Mouse (Mus musculus): ENCODE data around the gene Tmem135.
"Not testable (repeated sequence)": the region's sequence is repeated elsewhere in the genome, so short reads cannot be mapped to it uniquely, and the experiment has no call there.

The Tmem135 gene

DNA sequence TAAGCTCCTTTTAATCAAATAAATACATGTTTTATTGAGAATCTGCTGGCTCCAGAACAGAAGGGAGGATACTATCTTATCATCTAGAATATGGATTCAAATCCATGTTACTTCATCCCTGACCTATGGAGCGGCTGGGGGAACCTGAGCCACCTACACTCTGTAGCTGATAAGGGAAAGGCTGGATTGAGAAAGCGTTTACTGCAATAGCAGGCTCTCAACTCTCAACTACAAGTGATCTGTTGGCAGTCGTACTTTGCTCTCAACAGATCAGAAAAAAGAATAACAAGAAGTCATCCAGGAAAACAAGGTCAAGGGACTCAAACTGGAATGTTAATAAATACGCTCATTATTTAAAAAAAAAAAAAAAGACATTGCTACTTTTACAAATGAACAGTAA, 77.3 kb downstream of the Tmem135 start:
- no peak for DNase-seq (ENCODE audit: low read depth, low spot score)

DNA sequence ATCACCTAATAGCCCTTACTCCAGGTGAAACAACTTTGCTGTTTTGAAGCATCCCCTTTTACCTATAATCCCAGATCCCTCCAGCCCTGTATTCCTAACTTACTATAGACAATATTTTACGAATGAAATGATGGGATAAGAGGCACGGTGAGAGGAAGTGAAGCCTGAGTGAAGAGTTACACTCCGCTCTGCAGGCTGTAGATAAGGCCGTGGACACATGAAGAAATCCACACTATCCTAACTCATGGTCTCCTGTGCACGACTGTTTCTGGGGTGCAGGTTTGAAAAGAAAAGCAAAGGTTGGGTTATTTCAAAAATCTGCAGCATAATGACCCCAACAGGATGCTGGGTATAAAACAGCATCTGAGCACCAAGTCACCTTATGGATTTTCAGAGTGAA, 77.8 kb downstream of the Tmem135 start:
- no peak for DNase-seq (ENCODE audit: low read depth, low spot score)

DNA sequence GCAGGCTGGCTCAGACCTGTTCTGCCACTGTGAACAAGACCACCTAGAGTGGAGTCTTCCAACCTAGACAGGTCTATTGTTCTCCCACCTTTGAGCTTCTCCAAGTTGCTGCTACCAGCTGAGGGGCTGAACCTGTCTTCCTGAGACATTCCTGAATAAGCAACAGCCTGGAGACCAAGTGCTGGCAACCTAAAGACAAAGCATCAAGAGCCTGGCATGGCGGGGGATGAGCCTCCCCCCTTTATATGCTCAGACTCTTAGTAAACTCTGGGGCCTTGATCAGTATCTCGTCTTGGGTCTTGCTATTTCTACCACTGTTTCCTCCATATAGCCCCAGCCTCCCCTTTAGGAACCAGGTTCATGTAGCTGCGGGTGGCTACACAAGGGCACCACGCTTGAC, 81.3 kb downstream of the Tmem135 start:
- not testable (repeated sequence) for DNase-seq (ENCODE audit: low read depth, low spot score)

- DNase-seq (ENCODE audit: low read depth, low spot score), result no peak
Measured at GRCm38 (mm10) chr7:89319351-89319750, 84.7 kb downstream of the Tmem135 start.

DNA sequence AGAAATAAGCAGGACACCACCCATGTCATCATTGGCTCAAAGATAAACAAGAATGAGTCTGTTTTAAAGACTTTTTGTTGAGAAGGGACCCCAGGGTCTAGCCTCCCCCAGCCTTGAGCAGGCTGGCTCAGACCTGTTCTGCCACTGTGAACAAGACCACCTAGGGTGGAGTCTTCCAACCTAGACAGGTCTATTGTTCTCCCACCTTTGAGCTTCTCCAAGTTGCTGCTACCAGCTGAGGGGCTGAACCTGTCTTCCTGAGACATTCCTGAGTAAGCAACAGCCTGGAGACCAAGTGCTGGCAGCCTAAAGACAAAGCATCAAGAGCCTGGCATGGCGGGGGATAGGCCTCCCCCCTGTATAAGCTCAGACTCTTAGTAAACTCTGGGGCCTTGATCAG, 86.9 kb downstream of the Tmem135 start:
- not testable (repeated sequence) for DNase-seq (ENCODE audit: low read depth, low spot score)

GRCm38 (mm10) chr7:89316112-89316511, 87.9 kb downstream of the Tmem135 start:
- DNase-seq (ENCODE audit: low read depth, low spot score), result no peak

DNA sequence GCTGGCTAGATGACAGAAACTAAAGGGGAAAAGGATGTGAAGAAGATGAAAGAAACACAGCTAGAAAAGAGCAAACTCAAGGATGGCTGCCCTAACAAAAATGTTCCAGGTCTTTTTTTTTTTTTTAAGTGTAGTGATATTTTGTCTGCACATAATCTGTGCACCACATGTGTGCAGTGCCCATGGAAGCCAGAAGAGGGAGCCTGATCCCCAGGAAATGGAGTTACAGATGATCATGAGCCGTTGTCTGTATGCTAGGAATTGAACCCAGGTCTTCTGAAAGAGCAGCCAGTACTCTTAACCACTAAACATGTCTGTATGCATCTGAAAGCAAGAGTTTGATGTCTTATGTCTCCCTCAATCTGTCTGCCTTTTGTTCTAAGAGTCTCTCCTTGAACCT, 92.5 kb downstream of the Tmem135 start:
- no peak for DNase-seq (ENCODE audit: low read depth, low spot score)

- no peak for DNase-seq (ENCODE audit: low read depth, low spot score)
Measured at GRCm38 (mm10) chr7:89308926-89309325, 95.1 kb downstream of the Tmem135 start.

DNA sequence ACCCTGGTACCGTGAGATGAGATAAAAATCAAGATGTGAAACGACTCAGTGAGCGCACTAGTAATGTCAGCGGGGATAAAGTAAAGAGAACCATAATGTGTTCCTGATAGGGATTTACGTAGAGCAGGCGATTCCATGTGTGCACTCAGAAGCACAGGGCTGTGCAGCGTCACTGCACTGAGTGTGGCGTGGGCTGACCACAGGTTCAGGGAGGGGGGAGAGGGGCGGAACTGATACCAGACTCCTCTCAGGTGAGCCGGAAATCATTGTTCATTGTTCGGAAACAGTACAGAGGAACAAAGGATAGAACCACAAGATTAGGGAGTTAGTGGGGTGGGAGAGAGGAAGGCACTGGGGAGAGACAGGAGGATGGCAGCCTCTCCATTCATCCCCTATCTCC, 95.8 kb downstream of the Tmem135 start:
- DNase-seq (ENCODE audit: low read depth, low spot score), result no peak

DNA sequence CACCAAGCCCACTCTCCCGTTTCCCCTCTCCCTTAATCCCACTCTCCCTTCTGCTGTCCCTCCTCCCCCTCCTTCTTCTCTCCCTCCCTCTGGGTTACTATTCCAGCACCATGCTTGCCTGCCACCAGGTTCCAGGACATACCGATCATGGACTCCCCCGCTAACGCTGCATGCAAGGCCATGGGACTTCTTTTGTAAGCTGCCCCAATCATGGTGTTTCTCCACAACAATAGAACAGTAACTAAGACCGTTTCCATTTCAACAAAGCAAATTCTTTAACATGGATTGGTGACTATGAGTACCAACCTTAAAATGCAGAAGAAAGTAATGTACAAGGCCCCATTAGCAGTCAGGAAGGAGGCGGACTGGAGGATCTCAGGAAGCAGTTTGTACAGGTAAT, 97.2 kb downstream of the Tmem135 start:
- no peak for DNase-seq (ENCODE audit: low read depth, low spot score)

- DNase-seq (ENCODE audit: low read depth, low spot score), result no peak
Measured at GRCm38 (mm10) chr7:89304958-89305357, 99.1 kb downstream of the Tmem135 start.

- DNase-seq (ENCODE audit: low read depth, low spot score), result no peak
Measured at GRCm38 (mm10) chr7:89303765-89304164, 100.3 kb downstream of the Tmem135 start.

DNA sequence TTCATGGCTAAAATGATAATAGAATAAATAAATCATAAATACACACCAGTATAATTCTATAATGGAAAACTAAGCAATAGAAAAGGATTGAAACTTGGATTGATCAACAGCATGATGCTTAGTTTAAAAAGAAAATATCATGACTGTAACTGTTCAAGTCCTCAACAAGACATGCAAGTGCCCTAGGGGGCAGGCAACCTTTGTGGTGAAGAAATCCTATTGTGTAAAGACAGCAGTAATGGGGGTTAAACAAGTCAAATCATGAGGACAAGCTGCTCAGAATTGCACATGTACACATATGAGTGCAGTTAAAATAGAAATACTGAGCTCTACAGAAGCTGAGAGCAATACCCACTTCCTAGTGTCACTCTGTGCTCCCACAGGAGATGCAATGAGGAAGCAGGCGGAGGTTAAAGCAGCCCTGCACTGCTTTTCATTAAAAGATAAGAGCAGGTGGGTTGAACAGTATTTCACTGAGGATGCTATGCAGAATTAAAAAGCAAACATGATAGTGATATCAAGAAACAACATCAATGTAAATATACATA, 105.0 kb downstream of the Tmem135 start:
- DNase-seq (ENCODE audit: low read depth, low spot score), result no peak

DNA sequence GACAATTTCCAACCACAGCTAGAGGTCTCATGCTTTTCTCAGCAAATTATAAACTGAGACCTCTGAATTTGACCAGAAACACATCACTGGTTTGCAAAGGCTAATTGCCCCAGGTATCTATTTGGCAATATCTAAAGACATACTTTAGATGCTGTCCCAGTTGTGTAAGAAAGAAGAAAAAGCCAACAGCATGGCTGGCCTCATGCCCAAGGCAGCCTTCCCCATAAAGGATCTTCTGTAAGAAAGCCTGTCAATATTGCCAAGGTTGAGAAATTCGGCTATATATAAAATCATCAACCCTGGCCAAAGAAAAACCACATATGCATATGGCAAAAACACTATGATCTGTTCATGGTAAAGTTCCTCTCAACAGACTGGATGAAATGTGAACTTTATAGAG, 107.1 kb downstream of the Tmem135 start:
- DNase-seq (ENCODE audit: low read depth, low spot score), result no peak

DNA sequence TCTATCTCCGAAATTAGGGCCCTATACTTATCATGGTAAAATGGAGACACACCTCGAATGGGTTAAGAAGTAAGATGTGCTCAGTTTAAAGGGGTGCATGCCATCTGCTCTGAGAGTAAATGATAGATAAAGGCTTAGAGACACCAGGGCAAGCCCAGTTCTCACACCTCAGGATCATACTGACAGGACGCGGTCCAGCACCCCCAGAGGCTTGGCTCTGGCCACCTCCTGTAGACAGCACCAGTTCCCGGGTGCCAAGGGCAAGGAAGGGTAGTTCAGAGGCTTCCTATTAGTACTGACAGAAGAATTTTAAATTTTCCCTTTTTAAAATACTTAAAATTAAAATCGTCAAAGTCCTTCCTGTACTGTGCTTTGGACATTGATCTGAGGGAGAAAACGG, 121.4 kb downstream of the Tmem135 start:
- DNase-seq (ENCODE audit: low read depth, low spot score), result no peak

- not testable (repeated sequence) for DNase-seq (ENCODE audit: low read depth, low spot score)
Measured at GRCm38 (mm10) chr7:89270438-89270837, 133.6 kb downstream of the Tmem135 start.

DNA sequence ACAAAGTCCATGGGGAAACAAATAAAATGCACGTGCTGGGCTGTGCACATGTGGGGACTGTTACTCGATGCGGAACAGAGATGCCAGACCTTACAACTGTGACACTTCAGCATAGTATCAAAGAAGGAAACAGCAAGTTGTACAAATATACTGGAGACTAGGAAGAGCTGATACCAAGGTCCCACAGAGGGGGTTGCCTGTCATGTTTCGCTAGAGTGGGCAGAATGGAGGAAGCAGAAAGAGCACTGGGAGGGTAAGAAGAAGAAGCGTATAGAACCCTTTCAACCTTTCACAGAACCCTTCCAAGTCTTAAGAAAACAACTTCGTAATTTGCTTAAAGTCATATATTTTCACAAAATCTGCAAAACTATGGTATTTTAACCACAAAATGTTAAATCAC, 134.2 kb downstream of the Tmem135 start:
- DNase-seq (ENCODE audit: low read depth, low spot score), result no peak

- no peak for DNase-seq (ENCODE audit: low read depth, low spot score)
Measured at GRCm38 (mm10) chr7:89267542-89267941, 136.5 kb downstream of the Tmem135 start.

DNA sequence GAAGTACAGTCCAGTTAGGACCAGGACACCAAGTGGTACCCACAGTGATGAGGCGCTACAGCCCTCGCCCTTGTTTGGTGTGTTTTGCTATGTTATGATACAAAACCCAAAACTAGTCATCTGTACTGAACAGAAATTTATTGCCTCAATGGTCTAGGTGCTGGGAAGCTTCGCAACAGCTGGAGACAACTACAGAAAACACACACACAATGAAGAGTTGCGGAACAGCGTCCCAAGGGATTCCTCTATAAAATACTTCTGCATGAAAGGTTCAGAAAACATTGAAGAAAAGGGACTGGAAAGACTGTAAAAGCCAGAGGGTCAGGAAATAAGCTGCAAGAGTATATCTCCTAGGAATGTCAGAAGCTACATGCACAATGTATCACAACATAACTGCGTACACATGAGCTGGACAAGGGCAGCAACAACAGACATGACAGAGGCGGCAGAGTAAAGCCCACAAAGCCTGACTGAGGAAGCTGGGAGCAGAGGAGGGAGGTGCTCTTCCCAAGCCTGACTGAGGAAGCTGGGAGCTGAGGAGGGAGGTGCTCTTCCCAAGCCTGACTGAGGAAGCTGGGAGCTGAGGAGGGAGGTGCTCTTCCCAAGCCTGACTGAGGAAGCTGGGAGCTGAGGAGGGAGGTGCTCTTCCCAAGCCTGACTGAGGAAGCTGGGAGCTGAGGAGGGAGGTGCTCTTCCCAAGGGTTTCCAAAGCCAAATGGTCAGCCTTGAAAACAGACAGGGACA, 137.8 kb downstream of the Tmem135 start:
- no peak for DNase-seq (ENCODE audit: low read depth, low spot score)

DNA sequence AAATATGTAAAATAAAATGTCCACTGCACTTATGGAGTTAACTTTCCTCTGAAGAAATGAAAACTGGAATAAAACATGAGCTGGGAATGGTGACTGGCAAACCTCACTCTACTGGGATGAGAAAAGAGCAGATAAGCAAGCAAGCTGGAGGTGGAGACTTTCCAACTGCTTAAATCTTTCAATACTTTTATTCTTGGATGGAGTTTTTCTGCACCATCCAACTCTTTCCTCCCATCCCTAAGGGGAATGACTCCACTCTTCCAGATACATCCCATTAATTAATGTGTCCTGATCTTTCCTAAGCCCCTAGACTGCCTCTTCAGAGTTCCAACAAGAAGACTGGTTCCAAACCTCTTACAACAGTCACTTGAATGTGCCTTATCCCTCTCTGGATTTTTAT, 143.1 kb downstream of the Tmem135 start:
- DNase-seq (ENCODE audit: low read depth, low spot score), result no peak

DNA sequence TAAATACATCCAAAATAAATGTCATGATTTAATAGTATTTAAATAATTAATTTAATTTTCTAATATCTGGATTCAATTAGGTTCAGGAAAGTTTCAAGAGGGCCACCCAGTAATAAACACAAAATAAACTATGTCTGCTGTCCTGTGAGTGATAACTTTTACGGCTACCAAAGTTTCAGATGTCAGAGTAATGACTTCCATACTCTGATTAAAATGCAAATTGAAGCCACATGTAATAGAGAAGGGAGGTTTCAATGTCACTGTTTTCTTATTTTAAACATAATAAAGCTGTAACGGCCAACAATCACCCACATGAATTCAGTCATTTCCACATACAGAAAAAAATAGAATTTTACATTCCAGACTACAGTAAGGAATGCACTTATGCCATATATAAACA, 145.2 kb downstream of the Tmem135 start:
- no peak for DNase-seq (ENCODE audit: low read depth, low spot score)

DNA sequence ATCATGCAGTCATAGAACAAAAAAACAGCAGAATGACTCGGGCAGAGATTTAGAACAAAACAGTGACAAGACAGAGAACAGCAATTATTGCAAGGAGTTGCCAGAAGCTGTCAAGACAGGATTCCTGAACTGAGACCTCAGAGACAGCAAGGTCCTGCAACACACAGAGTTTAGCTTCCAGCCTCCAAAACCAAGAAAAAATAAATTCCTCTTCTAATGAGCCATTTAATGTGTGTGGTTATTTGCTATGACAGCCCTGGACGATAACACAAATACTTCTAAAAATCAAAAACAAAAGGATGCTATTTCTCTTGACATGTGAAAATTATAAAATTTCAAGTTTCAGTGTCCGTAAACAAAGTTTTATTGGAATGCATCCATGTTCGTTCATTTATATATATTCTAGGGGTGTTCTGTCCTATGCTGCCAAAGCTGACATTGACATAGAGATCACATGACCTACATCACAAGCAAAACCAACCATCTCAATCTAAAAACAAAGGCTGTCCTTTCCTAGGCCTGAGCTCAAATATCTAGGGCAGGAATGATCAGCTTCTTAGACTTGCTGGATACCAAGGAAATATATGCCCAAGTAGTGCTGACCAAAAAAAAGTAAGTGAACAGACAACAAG, 146.0 kb downstream of the Tmem135 start:
- no peak for DNase-seq (ENCODE audit: low read depth, low spot score)

DNA sequence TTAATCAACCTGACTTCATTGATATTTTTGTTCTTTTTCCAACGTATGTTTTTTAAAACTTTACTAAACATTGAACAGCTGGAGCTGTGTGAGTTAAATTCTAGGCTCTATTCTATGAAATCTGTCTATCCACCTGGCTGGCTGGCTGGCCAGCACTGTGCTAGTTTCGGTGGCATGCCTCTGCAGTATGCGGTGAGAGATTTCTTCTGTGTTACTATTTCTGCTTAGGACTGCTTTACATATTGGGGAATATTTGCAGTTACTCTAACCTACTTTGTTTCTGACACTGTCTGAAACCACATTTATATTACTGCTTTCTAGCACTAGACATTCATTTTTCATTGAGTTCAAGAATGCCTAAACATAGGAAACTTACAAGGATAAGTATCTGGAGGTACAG, 150.2 kb downstream of the Tmem135 start:
- no peak for DNase-seq (ENCODE audit: low read depth, low spot score)
